21 mouse cellular contexts compared by ENCODE assay signal in genomic region chr16:49664677-49665076, GRCm38 (mm10). TPM values are rescaled to one million over a fixed set of nuclear protein-coding genes. Genes with fewer than 3 reads are reported as not detected.
DNase-seq lines count a peak whose midpoint lies in the region; ATAC-seq and TF ChIP-seq lines count a peak whose summit lies in the region.
"Had no signal": no experiment of that assay in that cellular context is flagged by ENCODE, and none has a peak within 500 bp of the region (broad histone marks: within the 10 kb centered on the region; RNA-seq: fewer than 3 reads in every experiment).

No protein-coding gene starts in this region.

- no peaks in the 10 kb centered on the region for H3K27me3 ChIP-seq in lung, embryonic 14.5 days (ENCODE audit: insufficient read depth, low read length)
- H3K27me3 ChIP-seq: embryonic facial prominence, embryonic 13.5 days; forebrain, embryonic 13.5 days; kidney, embryonic 15.5 days; limb, embryonic 15.5 days; lung, embryonic 15.5 days had no signal

- no peaks in the 10 kb centered on the region for H3K9me3 ChIP-seq in lung, embryonic 14.5 days (ENCODE audit: low read depth, low read length)
- H3K9me3 ChIP-seq: embryonic facial prominence, embryonic 13.5 days; forebrain, embryonic 13.5 days; kidney, embryonic 15.5 days; limb, embryonic 15.5 days; lung, embryonic 15.5 days had no signal

- no peak overlapping the region for H3K9ac ChIP-seq in lung, embryonic 14.5 days
- H3K9ac ChIP-seq: embryonic facial prominence, embryonic 13.5 days; forebrain, embryonic 13.5 days; kidney, embryonic 15.5 days; limb, embryonic 15.5 days; liver, embryonic 14.5 days; lung, embryonic 15.5 days had no signal

- no peak overlapping the region for H3K27ac ChIP-seq in lung, embryonic 14.5 days (ENCODE audit: low read depth)
- H3K27ac ChIP-seq: embryonic facial prominence, embryonic 13.5 days; forebrain, embryonic 13.5 days; kidney, embryonic 15.5 days; limb, embryonic 15.5 days; liver, embryonic 14.5 days; lung, embryonic 15.5 days had no signal

- H3K4me2 ChIP-seq in lung, embryonic 14.5 days, result no peak overlapping the region
- H3K4me2 ChIP-seq: embryonic facial prominence, embryonic 13.5 days; forebrain, embryonic 13.5 days; heart, embryonic 11.5 days; kidney, embryonic 15.5 days; limb, embryonic 15.5 days; lung, embryonic 15.5 days had no signal

- 67% methylated on average over 7 of the region's 7 CpGs for WGBS in lung, embryonic 14.5 days

- peak; percentile 2 for DNase-seq in lung, embryonic 14.5 days
- DNase-seq in lung, postnatal 4 days, result no peak
- DNase-seq in cerebellum, adult 11 months, result peak; percentile 22
- peak; percentile 24 for DNase-seq in cerebellum, adult 8-10 months
- DNase-seq in cerebellum, postnatal 36 days, result peak; percentile 42 to 58
- no peak for DNase-seq in kidney, adult 9 months
- no peak for DNase-seq in layer of hippocampus, postnatal 10 days (ENCODE audit: low spot score in 2 of 2)
- DNase-seq: adrenal gland, postnatal 10 days; gastrocnemius, postnatal 10 days; kidney, postnatal 4 days; lung, postnatal 36 days; thymus, adult 2 months; thymus, postnatal 4 days had no signal

- ATAC-seq in lung, embryonic 14.5 days (ENCODE audit: insufficient read depth), result no peak
- ATAC-seq: forebrain, embryonic 13.5 days; intestine, postnatal 0 days had no signal

- no peaks in the 10 kb centered on the region for H3K36me3 ChIP-seq in lung, embryonic 14.5 days (ENCODE audit: insufficient read depth)
- H3K36me3 ChIP-seq: embryonic facial prominence, embryonic 13.5 days; kidney, embryonic 15.5 days; limb, embryonic 15.5 days; lung, embryonic 15.5 days had no signal

- H3K4me1 ChIP-seq in lung, embryonic 14.5 days (ENCODE audit: insufficient read depth), result no peaks in the 10 kb centered on the region
- H3K4me1 ChIP-seq: embryonic facial prominence, embryonic 13.5 days; forebrain, embryonic 13.5 days; kidney, embryonic 15.5 days; limb, embryonic 15.5 days; lung, embryonic 15.5 days had no signal

- no peak overlapping the region for H3K4me3 ChIP-seq in lung, embryonic 14.5 days (ENCODE audit: low read depth, low read length)
- H3K4me3 ChIP-seq: embryonic facial prominence, embryonic 13.5 days; forebrain, embryonic 13.5 days; kidney, embryonic 15.5 days; limb, embryonic 15.5 days; lung, embryonic 15.5 days had no signal

- no peak for TF ChIP-seq CTCF in lung, embryonic 14.5 days (IDR thresholded peaks at IDR 0.05; ENCODE audit: low read depth)

RNA-seq across cellular contexts. Expression of gene Ift57, which starts 34.4 kb away (rescaled TPM):
- polyA plus RNA-seq in lung, embryonic 14.5 days (2014; fragmentation: Nextera tagmentation; extraction: Ambion mirVana), result 31.0 and 31.9 TPM in 2 replicates
- 10 to 100 TPM; 45.9 to 56.6 TPM for total RNA-seq in layer of hippocampus, postnatal 10 days (2021)

Comparison
In these comparisons a context has a peak if more than half of its experiments do, and no peak if none do; other contexts are left out.
1. DNase-seq: peak in lung, embryonic 14.5 days (single experiment), cerebellum, adult 11 months (single experiment), cerebellum, adult 8-10 months (single experiment) and cerebellum, postnatal 36 days (2 of 2); none in lung, postnatal 4 days (0 of 2), kidney, adult 9 months (single experiment) and layer of hippocampus, postnatal 10 days (0 of 2).